Mouse (Mus musculus): ENCODE measurements at regions not wholly inside any gene's neighbourhood (a gene's known extent, or its start where the extent isn't known, plus 50 kb on each side); places are given as distances from the start of the nearest gene placed in this dataset.
"Not testable (repeated sequence)": the region's sequence is repeated elsewhere in the genome, so short reads cannot be mapped to it uniquely, and the experiment has no call there.

DNA sequence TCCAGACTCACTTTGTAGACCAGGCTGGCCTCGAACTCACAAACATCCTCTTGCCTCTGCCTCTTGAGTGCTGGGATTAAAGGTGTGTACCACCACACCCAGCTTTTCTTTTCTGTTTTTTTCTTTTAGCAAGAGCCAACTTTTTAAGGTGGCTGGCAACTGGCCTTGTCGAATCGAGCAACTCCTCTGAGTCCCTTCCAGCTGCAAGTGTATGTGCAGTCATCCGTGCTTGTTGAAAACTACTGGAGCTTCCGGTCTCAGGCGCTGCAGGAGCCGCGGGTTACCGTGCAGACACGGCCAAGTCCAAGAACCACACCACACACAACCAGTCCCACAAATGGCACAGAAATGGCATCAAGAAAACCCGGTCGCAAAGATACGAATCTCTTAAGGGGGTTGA lies 537.4 kb downstream of the Zfp704 start:
- not testable (repeated sequence) for H3K4me2 ChIP-seq (ENCODE audit: low read depth, severe bottlenecking); H3K9me3 ChIP-seq (ENCODE audit: control insufficient read depth, low read length); ATAC-seq (ENCODE audit: insufficient number of reproducible peaks, low FRiP score, low TSS enrichment, low read depth); H3K36me3 ChIP-seq (ENCODE audit: control insufficient read depth, insufficient read depth, low read length); H3K27ac ChIP-seq (replicated peaks; ENCODE audit: low read depth, low read length); H3K4me1 ChIP-seq (ENCODE audit: control insufficient read depth, insufficient read depth, low read length); H3K9ac ChIP-seq (ENCODE audit: low read length); DNase-seq (ENCODE audit: low spot score); H3K27me3 ChIP-seq (ENCODE audit: control insufficient read depth, insufficient read depth, low read length); H3K4me3 ChIP-seq (ENCODE audit: low read depth, low read length)
- 91% methylated on average over 13 of the region's 13 CpGs for WGBS

DNA sequence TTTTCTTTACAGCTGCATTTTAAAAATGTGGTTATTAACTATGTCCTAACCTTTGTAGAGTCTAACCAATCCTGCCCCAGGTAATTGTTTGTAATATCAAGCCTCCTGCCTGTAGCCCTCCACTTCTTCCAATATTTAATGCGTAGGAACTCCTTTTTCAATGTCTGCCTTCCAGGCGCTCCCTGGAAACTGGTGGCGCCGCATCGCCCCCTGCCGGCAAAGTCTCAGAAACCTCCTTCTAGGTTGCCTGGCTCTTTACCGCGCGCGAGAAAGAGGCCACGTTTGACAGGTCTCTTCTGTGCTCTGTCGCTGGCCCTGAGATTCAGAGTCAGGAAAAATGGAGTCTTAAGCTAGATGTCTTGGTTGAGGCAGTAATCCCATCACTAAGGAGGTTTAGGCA lies 542.8 kb downstream of the Zfp704 start:
- Histone ChIP-seq H3K4me2 (ENCODE audit: low read depth, severe bottlenecking) (no peak overlapping the region), H3K4me3 (ENCODE audit: low read depth, low read length) (no peak overlapping the region), H3K36me3 (ENCODE audit: control insufficient read depth, insufficient read depth, low read length) (no peaks in the 10 kb centered on the region), H3K4me1 (ENCODE audit: control insufficient read depth, insufficient read depth, low read length) (no peaks in the 10 kb centered on the region), H3K9ac (ENCODE audit: low read length) (no peak overlapping the region), H3K27me3 (ENCODE audit: control insufficient read depth, insufficient read depth, low read length) (no peaks in the 10 kb centered on the region), H3K9me3 (ENCODE audit: control insufficient read depth, low read length) (no peaks in the 10 kb centered on the region), H3K27ac (replicated peaks; ENCODE audit: low read depth, low read length) (no peak overlapping the region)
- ATAC-seq (ENCODE audit: insufficient number of reproducible peaks, low FRiP score, low TSS enrichment, low read depth): no peak
- DNase-seq (ENCODE audit: low spot score): peak; percentile 90
- WGBS: 4% methylated on average over 12 of the region's 12 CpGs

DNA sequence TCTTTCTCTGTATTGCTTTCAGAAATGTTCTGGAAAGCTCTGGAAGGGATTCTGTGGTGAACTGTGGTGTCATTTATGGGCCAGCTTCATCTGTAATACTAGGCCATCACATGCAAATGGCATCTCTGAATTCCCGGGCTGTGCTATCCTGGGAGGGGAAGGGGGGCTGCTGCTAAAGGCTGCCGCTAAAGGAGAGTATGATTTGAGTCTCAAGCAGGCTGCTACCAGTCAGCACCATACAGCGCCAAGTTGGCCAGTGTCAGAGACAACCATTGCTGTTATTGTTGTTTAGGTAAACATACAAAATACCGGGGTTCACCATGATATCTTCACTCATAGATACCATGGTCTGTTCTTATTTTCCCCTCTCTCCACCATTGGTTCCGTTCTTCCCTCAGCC lies 543.5 kb downstream of the Zfp704 start:
- WGBS: 75% methylated on average over 5 of the region's 5 CpGs
- no peak for ATAC-seq (ENCODE audit: insufficient number of reproducible peaks, low FRiP score, low TSS enrichment, low read depth)

DNA sequence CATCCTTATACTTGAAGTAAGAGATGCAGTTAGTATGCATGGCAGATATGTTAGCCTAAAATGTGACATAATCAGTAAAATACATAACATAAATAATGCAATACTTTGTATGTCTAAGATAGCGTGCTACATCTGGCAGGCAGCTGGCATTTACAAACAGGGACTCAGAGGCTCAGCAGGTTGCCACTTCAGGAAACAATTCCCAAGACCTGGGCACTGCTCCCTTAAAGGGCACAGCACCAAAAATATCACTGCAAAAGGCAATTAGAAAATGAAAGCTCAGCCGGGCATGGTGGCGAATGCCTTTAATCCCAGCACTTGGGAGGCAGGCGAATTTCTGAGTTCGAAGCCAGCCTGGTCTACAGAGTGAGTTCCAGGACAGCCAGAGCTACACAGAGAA lies 544.0 kb downstream of the Zfp704 start:
- Histone ChIP-seq H3K27ac (replicated peaks; ENCODE audit: low read depth, low read length) (no peak overlapping the region), H3K4me3 (ENCODE audit: low read depth, low read length) (no peak overlapping the region), H3K9me3 (ENCODE audit: control insufficient read depth, low read length) (no peaks in the 10 kb centered on the region), H3K27me3 (ENCODE audit: control insufficient read depth, insufficient read depth, low read length) (no peaks in the 10 kb centered on the region), H3K4me1 (ENCODE audit: control insufficient read depth, insufficient read depth, low read length) (no peaks in the 10 kb centered on the region), H3K9ac (ENCODE audit: low read length) (no peak overlapping the region), H3K36me3 (ENCODE audit: control insufficient read depth, insufficient read depth, low read length) (no peaks in the 10 kb centered on the region), H3K4me2 (ENCODE audit: low read depth, severe bottlenecking) (no peak overlapping the region)
- 74% methylated on average over 5 of the region's 5 CpGs for WGBS
- no peak for ATAC-seq (ENCODE audit: insufficient number of reproducible peaks, low FRiP score, low TSS enrichment, low read depth)
- no peak for DNase-seq (ENCODE audit: low spot score)

More for the DNA sequence above, 543.5 kb downstream of the Zfp704 start:
- Histone ChIP-seq H3K9ac (ENCODE audit: low read length) (no peak overlapping the region), H3K4me1 (ENCODE audit: control insufficient read depth, insufficient read depth, low read length) (no peaks in the 10 kb centered on the region), H3K9me3 (ENCODE audit: control insufficient read depth, low read length) (no peaks in the 10 kb centered on the region), H3K36me3 (ENCODE audit: control insufficient read depth, insufficient read depth, low read length) (no peaks in the 10 kb centered on the region), H3K4me3 (ENCODE audit: low read depth, low read length) (no peak overlapping the region), H3K27ac (replicated peaks; ENCODE audit: low read depth, low read length) (no peak overlapping the region), H3K4me2 (ENCODE audit: low read depth, severe bottlenecking) (no peak overlapping the region), H3K27me3 (ENCODE audit: control insufficient read depth, insufficient read depth, low read length) (no peaks in the 10 kb centered on the region)
- no peak for DNase-seq (ENCODE audit: low spot score)

DNA sequence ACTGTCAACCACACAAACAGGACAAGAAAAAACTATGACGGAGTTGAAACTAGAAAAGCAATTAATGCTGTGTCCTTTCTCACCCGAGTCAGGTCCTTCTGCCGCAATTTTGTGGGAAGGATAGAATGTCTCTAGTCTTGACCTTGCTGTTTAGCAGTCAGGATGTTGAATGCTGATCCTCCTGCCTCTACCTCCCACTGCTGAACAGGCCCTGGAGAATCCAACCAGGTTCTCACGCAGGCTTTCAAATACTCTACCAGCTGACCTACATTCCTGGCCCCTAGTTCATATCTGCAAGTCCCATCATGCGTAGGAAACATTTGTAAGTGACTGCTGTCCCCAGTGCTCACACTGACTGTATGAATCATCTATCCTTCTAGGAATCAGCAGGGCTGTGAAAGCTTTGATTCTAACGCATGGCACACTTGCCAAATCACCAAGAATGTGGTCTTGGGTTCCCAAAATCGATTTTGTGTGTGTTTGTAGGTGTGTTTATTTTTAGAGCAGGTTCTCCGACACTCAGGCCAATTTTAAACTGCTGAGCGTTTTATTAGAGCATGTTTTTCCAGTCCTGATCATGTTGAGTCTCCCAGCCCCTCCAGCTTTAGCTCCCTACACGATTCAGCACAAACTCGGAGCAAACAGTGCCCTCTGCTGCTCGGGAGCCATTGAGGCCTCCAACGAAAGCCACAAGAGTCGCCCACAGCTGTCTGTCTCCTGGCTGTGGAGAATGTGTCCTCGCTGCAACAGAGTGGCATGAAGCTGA lies 545.4 kb downstream of the Zfp704 start:
- no peak overlapping the region for H3K4me2 ChIP-seq (ENCODE audit: low read depth, severe bottlenecking)

DNA sequence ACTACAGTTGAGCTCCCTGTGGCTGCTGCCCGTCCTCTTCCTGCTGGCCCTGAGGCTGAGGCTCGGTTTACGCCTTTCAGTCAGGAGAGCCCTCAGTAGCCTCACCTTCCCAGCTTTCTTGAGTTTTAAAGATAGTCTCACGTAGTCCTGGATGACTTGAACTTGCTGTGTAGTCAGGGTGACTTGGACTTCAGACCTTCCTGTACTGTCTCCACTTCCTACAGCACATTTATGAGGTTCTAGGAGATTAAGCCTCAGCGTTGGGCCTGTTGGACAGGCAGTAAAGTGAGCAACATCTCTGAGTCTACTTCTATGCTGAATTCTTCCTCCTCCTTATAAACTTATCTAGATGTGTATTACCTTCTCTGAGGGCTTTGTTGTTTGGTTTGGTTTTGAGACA lies 546.2 kb downstream of the Zfp704 start:
- Histone ChIP-seq H3K9ac (ENCODE audit: low read length) (no peak overlapping the region), H3K27me3 (ENCODE audit: control insufficient read depth, insufficient read depth, low read length) (no peaks in the 10 kb centered on the region), H3K27ac (replicated peaks; ENCODE audit: low read depth, low read length) (no peak overlapping the region), H3K36me3 (ENCODE audit: control insufficient read depth, insufficient read depth, low read length) (no peaks in the 10 kb centered on the region), H3K4me3 (ENCODE audit: low read depth, low read length) (no peak overlapping the region), H3K4me2 (ENCODE audit: low read depth, severe bottlenecking) (no peak overlapping the region), H3K4me1 (ENCODE audit: control insufficient read depth, insufficient read depth, low read length) (no peaks in the 10 kb centered on the region), H3K9me3 (ENCODE audit: control insufficient read depth, low read length) (no peaks in the 10 kb centered on the region)
- ATAC-seq (ENCODE audit: insufficient number of reproducible peaks, low FRiP score, low TSS enrichment, low read depth) (no peak), DNase-seq (ENCODE audit: low spot score) (no peak)
- WGBS: 61% methylated on average over 5 of the region's 5 CpGs

More for the DNA sequence above, 545.4 kb downstream of the Zfp704 start:
- Histone ChIP-seq H3K4me1 (ENCODE audit: control insufficient read depth, insufficient read depth, low read length) (no peaks in the 10 kb centered on the region), H3K36me3 (ENCODE audit: control insufficient read depth, insufficient read depth, low read length) (no peaks in the 10 kb centered on the region), H3K9ac (ENCODE audit: low read length) (no peak overlapping the region), H3K4me3 (ENCODE audit: low read depth, low read length) (no peak overlapping the region), H3K9me3 (ENCODE audit: control insufficient read depth, low read length) (no peaks in the 10 kb centered on the region), H3K27me3 (ENCODE audit: control insufficient read depth, insufficient read depth, low read length) (no peaks in the 10 kb centered on the region), H3K27ac (replicated peaks; ENCODE audit: low read depth, low read length) (no peak overlapping the region)
- DNase-seq (ENCODE audit: low spot score): peak; percentile 79
- ATAC-seq (ENCODE audit: insufficient number of reproducible peaks, low FRiP score, low TSS enrichment, low read depth): no peak
- 44% methylated on average over 15 of the region's 15 CpGs for WGBS

DNA sequence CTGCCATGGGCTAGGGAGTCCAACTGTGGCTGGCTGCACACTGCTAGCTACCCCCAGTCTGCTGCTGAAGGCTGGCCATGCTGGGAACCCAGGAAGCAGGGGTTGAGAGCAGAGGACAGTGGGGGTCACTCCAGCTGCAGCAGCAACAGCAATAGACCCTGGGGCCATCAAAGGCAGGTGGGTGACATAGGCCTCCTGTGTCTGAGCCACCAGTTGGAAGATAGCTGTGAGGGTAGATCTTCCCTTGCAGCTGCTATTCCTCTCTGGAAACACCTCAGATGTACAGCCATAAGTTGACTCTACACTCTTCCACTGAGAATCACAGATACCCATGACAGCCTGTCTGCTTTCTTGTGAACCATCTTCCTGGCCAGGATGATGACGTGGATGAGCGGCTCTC lies 548.5 kb downstream of the Zfp704 start:
- no peak overlapping the region for H3K27ac ChIP-seq (replicated peaks; ENCODE audit: low read depth, low read length)
- DNase-seq (ENCODE audit: low spot score) (no peak), ATAC-seq (ENCODE audit: insufficient number of reproducible peaks, low FRiP score, low TSS enrichment, low read depth) (no peak)
- H3K4me2 ChIP-seq (ENCODE audit: low read depth, severe bottlenecking): no peak overlapping the region
- 90% methylated on average over 2 of the region's 2 CpGs for WGBS
- H3K36me3 ChIP-seq (ENCODE audit: control insufficient read depth, insufficient read depth, low read length): no peaks in the 10 kb centered on the region
- H3K9ac ChIP-seq (ENCODE audit: low read length): no peak overlapping the region
- no peak overlapping the region for H3K4me3 ChIP-seq (ENCODE audit: low read depth, low read length)
- no peaks in the 10 kb centered on the region for H3K9me3 ChIP-seq (ENCODE audit: control insufficient read depth, low read length)
- no peaks in the 10 kb centered on the region for H3K4me1 ChIP-seq (ENCODE audit: control insufficient read depth, insufficient read depth, low read length)
- no peaks in the 10 kb centered on the region for H3K27me3 ChIP-seq (ENCODE audit: control insufficient read depth, insufficient read depth, low read length)

DNA sequence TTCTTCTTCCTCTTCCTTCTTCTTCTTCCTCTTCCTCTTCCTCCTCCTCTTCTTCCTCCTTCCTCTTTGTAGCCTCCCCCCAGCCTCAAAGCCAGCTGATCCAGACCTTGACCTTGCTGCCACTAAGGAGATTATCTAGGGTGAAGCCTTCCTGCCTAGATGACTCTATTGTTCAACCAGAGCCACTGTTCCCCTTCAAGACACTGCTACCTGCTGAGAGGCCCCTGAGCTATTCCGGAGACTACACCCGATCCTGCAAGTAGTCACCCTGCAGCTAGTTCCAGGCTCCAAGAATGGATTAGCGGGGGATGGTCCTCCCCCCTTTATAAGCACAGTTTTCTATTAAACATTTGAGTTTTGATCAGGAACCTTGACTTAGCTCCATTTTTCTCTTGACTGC lies 552.2 kb downstream of the Zfp704 start:
- WGBS: 79% methylated on average over 3 of the region's 3 CpGs
- ATAC-seq (ENCODE audit: insufficient number of reproducible peaks, low FRiP score, low TSS enrichment, low read depth): not testable (repeated sequence)

DNA sequence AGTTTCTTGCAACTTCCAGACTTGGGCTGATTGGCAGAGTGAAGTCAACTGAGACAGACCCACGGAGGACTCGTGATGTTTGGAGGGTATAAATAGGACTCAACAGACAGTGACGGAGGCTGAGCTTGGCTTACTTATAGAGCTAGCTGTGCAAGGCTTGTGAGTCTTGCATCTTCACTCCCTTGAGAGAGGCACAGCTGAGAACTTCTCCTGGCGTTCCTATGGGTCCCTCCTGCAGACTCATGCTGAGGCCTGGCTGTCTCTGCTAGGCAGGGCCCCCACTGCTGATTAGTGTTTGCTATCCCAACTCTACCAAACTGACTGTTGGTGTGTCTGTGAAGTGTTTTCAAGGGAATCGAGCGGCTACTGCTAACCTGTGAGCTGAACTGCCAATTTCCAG lies 553.0 kb downstream of the Zfp704 start:
- ATAC-seq (ENCODE audit: insufficient number of reproducible peaks, low FRiP score, low TSS enrichment, low read depth): no peak
- 92% methylated on average over 6 of the region's 6 CpGs for WGBS
- Histone ChIP-seq H3K9ac (ENCODE audit: low read length) (no peak overlapping the region), H3K4me1 (ENCODE audit: control insufficient read depth, insufficient read depth, low read length) (no peaks in the 10 kb centered on the region), H3K27ac (replicated peaks; ENCODE audit: low read depth, low read length) (no peak overlapping the region), H3K27me3 (ENCODE audit: control insufficient read depth, insufficient read depth, low read length) (no peaks in the 10 kb centered on the region), H3K9me3 (ENCODE audit: control insufficient read depth, low read length) (no peaks in the 10 kb centered on the region), H3K4me2 (ENCODE audit: low read depth, severe bottlenecking) (no peak overlapping the region), H3K4me3 (ENCODE audit: low read depth, low read length) (no peak overlapping the region), H3K36me3 (ENCODE audit: control insufficient read depth, insufficient read depth, low read length) (no peaks in the 10 kb centered on the region)
- no peak for DNase-seq (ENCODE audit: low spot score)

More for the DNA sequence above, 552.2 kb downstream of the Zfp704 start:
- H3K4me3 ChIP-seq (ENCODE audit: low read depth, low read length); H3K4me2 ChIP-seq (ENCODE audit: low read depth, severe bottlenecking); DNase-seq (ENCODE audit: low spot score); H3K36me3 ChIP-seq (ENCODE audit: control insufficient read depth, insufficient read depth, low read length); H3K9ac ChIP-seq (ENCODE audit: low read length); H3K9me3 ChIP-seq (ENCODE audit: control insufficient read depth, low read length); H3K27me3 ChIP-seq (ENCODE audit: control insufficient read depth, insufficient read depth, low read length); H3K27ac ChIP-seq (replicated peaks; ENCODE audit: low read depth, low read length); H3K4me1 ChIP-seq (ENCODE audit: control insufficient read depth, insufficient read depth, low read length): not testable (repeated sequence)
